Mouse (Mus musculus): ENCODE results near the gene Mrpl54.

- TF ChIP-seq JUND (IDR thresholded peaks at IDR 0.05; ENCODE audit: low read depth, low read length) (no peak), NELFE (IDR thresholded peaks at IDR 0.05; ENCODE audit: low read depth, low read length) (no peak), ZNF384 (IDR thresholded peaks at IDR 0.05; ENCODE audit: low read depth, low read length) (no peak), GABPA (IDR thresholded peaks at IDR 0.05; ENCODE audit: low read depth, low read length) (no peak), MAFK (IDR thresholded peaks at IDR 0.05; ENCODE audit: borderline replicate concordance, low read depth, low read length) (no peak), CTCF (IDR thresholded peaks at IDR 0.05 in 2 of 3, conservative IDR thresholded peaks at IDR 0.05 in 1 of 3; ENCODE audit: control insufficient read depth in 1 of 3, insufficient read depth in 1 of 3, low read depth in 2 of 3, low read length in 3 of 3, poor library complexity in 1 of 3, severe bottlenecking in 1 of 3) (no peak), POLR2A (IDR thresholded peaks at IDR 0.05; ENCODE audit: control insufficient read depth in 1 of 2, insufficient read depth in 1 of 2, low read depth in 1 of 2, low read length in 2 of 2, poor library complexity in 1 of 2) (no peak)
These were observed 31.1 kb upstream of the Mrpl54 start for GRCm38 (mm10) chr10:81297845-81298244.

Measured in MEL (cell line).